Mouse (Mus musculus) neural tube, embryonic 14.5 days (tissue): Measurements from ENCODE around the gene Olfr1274-ps. TPM values are rescaled to one million over a fixed set of nuclear protein-coding genes. Genes with fewer than 3 reads are reported as not detected.
"Not testable (repeated sequence)": the region's sequence is repeated elsewhere in the genome, so short reads cannot be mapped to it uniquely, and the experiment has no call there.

Experiments
- ATAC-seq: fragments of 200-750 bp; cut with Nextera tagmentation; 2 replicates; pipeline ENCODE4 v1.8.0; 2017; ENCODE audit warnings: low read depth, mild to moderate bottlenecking, moderate TSS enrichment, moderate library complexity
- H3K27ac ChIP-seq: fragments of 300-500 bp; sonication (generic); 2 replicates; pipeline ENCODE4 v1.5.1; 2014; ENCODE audit warnings: low read depth, mild to moderate bottlenecking, control low read depth, low read length, moderate library complexity, mixed read lengths
- H3K27me3 ChIP-seq: fragments of 300-500 bp; sonication (generic); 2 replicates; pipeline ENCODE4 v1.6.1; 2014; ENCODE audit warnings: low read length; ENCODE audit not compliant: control insufficient read depth, insufficient read depth
- H3K36me3 ChIP-seq: fragments of 300-500 bp; sonication (generic); 2 replicates; pipeline ENCODE4 v1.6.1; 2014; ENCODE audit warnings: low read length, mixed read lengths; ENCODE audit not compliant: control insufficient read depth, insufficient read depth
- H3K4me1 ChIP-seq: fragments of 300-500 bp; sonication (generic); 2 replicates; pipeline ENCODE4 v1.6.1; 2014; ENCODE audit warnings: low read length; ENCODE audit not compliant: control insufficient read depth, insufficient read depth
- H3K4me2 ChIP-seq: fragments of 300-500 bp; sonication (generic); 2 replicates; pipeline ENCODE4 v1.6.1; 2014; ENCODE audit warnings: mild to moderate bottlenecking, low read depth, low read length, control low read depth
- H3K4me3 ChIP-seq: fragments of 300-500 bp; sonication (generic); 2 replicates; pipeline ENCODE4 v1.5.1; 2014; ENCODE audit warnings: low read depth, low read length, control low read depth, mixed read lengths
- H3K9ac ChIP-seq: fragments of 300-500 bp; sonication (generic); replicated peaks from 2 replicates; pipeline ENCODE4 v1.6.1; 2014; ENCODE audit warnings: low read depth, mild to moderate bottlenecking, control low read depth, low read length, mixed read lengths
- H3K9me3 ChIP-seq: fragments of 300-500 bp; sonication (generic); 2 replicates; pipeline ENCODE4 v1.6.1; 2016; ENCODE audit warnings: low read length; ENCODE audit not compliant: control insufficient read depth
- WGBS: fragments of 180-500 bp; shearing (Covaris S2); extraction: QIAGEN DNeasy Blood & Tissue Kit; methylation state at CpG from one replicate; pipeline ENCODE4 v1.1.7; 2014; 5-methylcytosine and 5-hydroxymethylcytosine counted together
- polyA plus RNA-seq: library from polyadenylated mRNA; unstranded; fragments of >200 nt; fragmentation: Nextera tagmentation; extraction: Ambion mirVana; gene quantifications from 2 replicates; pipeline ENCODE4 v1.2.1, GENCODE M21; 2014

The Olfr1274-ps gene
- not detected in 2 replicates for polyA plus RNA-seq

- H3K4me2 ChIP-seq, H3K9me3 ChIP-seq, H3K27me3 ChIP-seq, ATAC-seq, H3K4me3 ChIP-seq, H3K27ac ChIP-seq, H3K4me1 ChIP-seq, H3K9ac ChIP-seq, H3K36me3 ChIP-seq: not testable (repeated sequence)
- 89% methylated on average over 5 of the region's 7 CpGs for WGBS
Measured at GRCm38 (mm10) chr2:90398633-90399107, at the start of gene Olfr1274-ps. Olfr1274-ps (plus strand) TSS chr2:90398683.

- H3K27me3 ChIP-seq: not testable (repeated sequence)
- WGBS: no CpG with 5 or more reads among the region's 6 CpGs
- peak; percentile 44; the same call in 1 of the 2 replicates for ATAC-seq
Measured at GRCm38 (mm10) chr2:90351047-90351446, 47.4 kb upstream of the Olfr1274-ps start.

GRCm38 (mm10) chr2:90351540-90351939 lies 46.9 kb upstream of the Olfr1274-ps start:
- not testable (repeated sequence) for H3K36me3 ChIP-seq, H3K4me1 ChIP-seq, ATAC-seq, H3K9ac ChIP-seq, H3K9me3 ChIP-seq, H3K4me3 ChIP-seq, H3K27ac ChIP-seq, H3K4me2 ChIP-seq, H3K27me3 ChIP-seq
- WGBS: no CpG with 5 or more reads among the region's 3 CpGs

More at GRCm38 (mm10) chr2:90351047-90351446, 47.4 kb upstream of the Olfr1274-ps start:
- not testable (repeated sequence) for H3K9me3 ChIP-seq, H3K9ac ChIP-seq, H3K4me1 ChIP-seq, H3K36me3 ChIP-seq, H3K4me2 ChIP-seq, H3K4me3 ChIP-seq, H3K27ac ChIP-seq

- not testable (repeated sequence) for H3K9ac ChIP-seq, H3K4me1 ChIP-seq, H3K9me3 ChIP-seq, ATAC-seq, H3K4me3 ChIP-seq, H3K27me3 ChIP-seq, H3K27ac ChIP-seq, H3K4me2 ChIP-seq, H3K36me3 ChIP-seq
- no CpG with 5 or more reads among the region's 5 CpGs for whole genome bisulfite sequencing
Measured at GRCm38 (mm10) chr2:90359229-90359628, 39.3 kb upstream of the Olfr1274-ps start.

GRCm38 (mm10) chr2:90360199-90360598 lies 38.3 kb upstream of the Olfr1274-ps start:
- H3K4me1 ChIP-seq, H3K4me3 ChIP-seq, H3K36me3 ChIP-seq, H3K4me2 ChIP-seq, ATAC-seq, H3K27ac ChIP-seq, H3K9me3 ChIP-seq, H3K9ac ChIP-seq, H3K27me3 ChIP-seq: not testable (repeated sequence)
- WGBS: no CpG with 5 or more reads among the region's 4 CpGs

- not testable (repeated sequence) for ATAC-seq, H3K4me3 ChIP-seq, H3K4me2 ChIP-seq, H3K9me3 ChIP-seq, H3K27ac ChIP-seq, H3K36me3 ChIP-seq, H3K27me3 ChIP-seq, H3K9ac ChIP-seq, H3K4me1 ChIP-seq
- 81% methylated on average over 4 of the region's 4 CpGs for WGBS
Measured at GRCm38 (mm10) chr2:90414110-90414821, 15.8 kb downstream of the Olfr1274-ps start.

- H3K36me3 ChIP-seq, H3K4me3 ChIP-seq, H3K4me2 ChIP-seq, H3K4me1 ChIP-seq, ATAC-seq, H3K9me3 ChIP-seq, H3K9ac ChIP-seq, H3K27ac ChIP-seq, H3K27me3 ChIP-seq: not testable (repeated sequence)
- WGBS: 86% methylated on average over 6 of the region's 6 CpGs
Measured at GRCm38 (mm10) chr2:90422282-90422681, 23.8 kb downstream of the Olfr1274-ps start.

- no CpG with 5 or more reads among the region's 4 CpGs for WGBS
- not testable (repeated sequence) for ATAC-seq
Measured at GRCm38 (mm10) chr2:90424937-90425336, 26.5 kb downstream of the Olfr1274-ps start.

GRCm38 (mm10) chr2:90428988-90429717 lies 30.7 kb downstream of the Olfr1274-ps start:
- H3K9ac ChIP-seq, H3K4me1 ChIP-seq, H3K36me3 ChIP-seq, H3K4me2 ChIP-seq, H3K27ac ChIP-seq, H3K4me3 ChIP-seq, H3K9me3 ChIP-seq, H3K27me3 ChIP-seq: not testable (repeated sequence)
- ATAC-seq: peak; percentile 41; the same call in 1 of the 2 replicates
- WGBS: no CpG with 5 or more reads among the region's 11 CpGs

More at GRCm38 (mm10) chr2:90424937-90425336, 26.5 kb downstream of the Olfr1274-ps start:
- H3K4me2 ChIP-seq, H3K9ac ChIP-seq, H3K4me3 ChIP-seq, H3K9me3 ChIP-seq, H3K27me3 ChIP-seq, H3K27ac ChIP-seq, H3K4me1 ChIP-seq, H3K36me3 ChIP-seq: not testable (repeated sequence)
